Mouse (Mus musculus): ENCODE results near the gene Mcoln3.

The Mcoln3 gene

GRCm38 (mm10) chr3:146174215-146174614 is 57.0 kb downstream of the Mcoln3 start:
- in situ Hi-C loops (cut with MseI, MboI), result loop anchor here in 1 of 2 experiments (10.0 kb wide), 1 partner anchor 219 kb away; no protein-coding TSS in a partner anchor

GRCm38 (mm10) chr3:146177295-146177694 is 60.0 kb downstream of the Mcoln3 start:
- in situ Hi-C loops (cut with MseI, MboI), result loop anchor here (5.0 to 10.0 kb wide), 3 partner anchors 120 to 230 kb away; no protein-coding TSS in a partner anchor

DNA sequence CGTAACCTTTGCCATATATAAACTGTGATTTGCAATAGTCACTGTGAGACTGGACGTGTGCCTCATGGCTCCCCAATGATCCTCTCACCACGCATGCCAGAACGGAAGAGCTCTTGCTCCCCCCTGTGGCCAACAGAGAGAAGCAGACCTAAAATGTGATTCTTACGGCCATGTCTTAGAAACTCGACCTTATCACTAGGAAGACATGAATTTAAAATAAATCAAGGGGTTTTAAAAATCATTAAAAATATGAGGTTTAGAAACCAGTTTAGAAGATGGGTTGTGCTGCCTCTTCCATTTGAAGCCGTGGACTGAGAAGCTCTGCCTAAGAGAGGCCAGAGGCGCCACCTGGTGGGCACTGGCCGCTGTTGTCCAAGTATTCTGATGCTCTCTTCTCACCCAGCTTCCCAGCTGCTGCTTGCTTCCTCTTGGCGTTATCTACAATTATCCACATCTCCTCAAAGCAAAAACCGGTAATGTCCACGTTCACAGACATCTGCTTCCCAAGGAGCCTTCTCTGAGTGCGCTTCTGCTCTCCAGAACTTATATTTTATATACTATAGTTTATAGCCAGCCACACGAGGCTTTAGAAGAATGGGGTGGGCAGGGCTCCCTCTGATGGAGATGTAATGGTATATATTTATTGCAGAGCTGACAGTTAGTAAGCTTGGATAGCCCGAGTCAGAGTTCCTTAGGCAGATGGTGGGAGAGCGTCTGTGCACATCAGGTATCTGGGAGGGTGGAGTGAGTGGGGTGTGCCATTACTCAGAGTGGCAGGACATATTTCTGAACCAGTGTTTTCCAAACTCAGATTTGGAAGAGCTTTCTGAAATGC is 60.7 kb downstream of the Mcoln3 start:
- in situ Hi-C loops (cut with MseI, MboI), result loop anchor here (5.0 to 10.0 kb wide), 3 partner anchors 121 to 231 kb away; no protein-coding TSS in a partner anchor

DNA sequence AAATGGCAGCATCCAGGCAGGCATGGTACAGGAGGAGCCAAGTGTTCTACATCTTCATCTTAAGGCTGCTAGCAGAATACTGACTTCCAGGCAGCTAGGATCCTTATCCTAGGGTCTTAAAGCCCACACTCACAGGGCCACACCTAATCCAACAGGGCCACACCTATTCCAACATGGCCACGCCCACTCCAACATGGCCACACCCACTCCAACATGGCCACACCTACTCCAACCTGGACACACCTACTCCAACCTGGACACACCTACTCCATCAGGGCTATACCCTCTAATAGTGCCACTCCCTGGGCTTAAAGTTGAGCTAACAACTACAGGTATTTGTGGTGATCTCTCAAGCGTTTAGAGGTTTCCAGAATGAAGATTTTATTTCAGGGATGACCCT is 63.1 kb downstream of the Mcoln3 start:
- in situ Hi-C loops (cut with MseI, MboI), result loop anchor here in 1 of 2 experiments (5.0 kb wide), 1 partner anchor 147 kb away; no protein-coding TSS in a partner anchor

GRCm38 (mm10) chr3:146180986-146181385 is 63.7 kb downstream of the Mcoln3 start:
- in situ Hi-C loops (cut with MseI, MboI), result loop anchor here in 1 of 2 experiments (5.0 kb wide), 1 partner anchor 146 kb away; no protein-coding TSS in a partner anchor

DNA sequence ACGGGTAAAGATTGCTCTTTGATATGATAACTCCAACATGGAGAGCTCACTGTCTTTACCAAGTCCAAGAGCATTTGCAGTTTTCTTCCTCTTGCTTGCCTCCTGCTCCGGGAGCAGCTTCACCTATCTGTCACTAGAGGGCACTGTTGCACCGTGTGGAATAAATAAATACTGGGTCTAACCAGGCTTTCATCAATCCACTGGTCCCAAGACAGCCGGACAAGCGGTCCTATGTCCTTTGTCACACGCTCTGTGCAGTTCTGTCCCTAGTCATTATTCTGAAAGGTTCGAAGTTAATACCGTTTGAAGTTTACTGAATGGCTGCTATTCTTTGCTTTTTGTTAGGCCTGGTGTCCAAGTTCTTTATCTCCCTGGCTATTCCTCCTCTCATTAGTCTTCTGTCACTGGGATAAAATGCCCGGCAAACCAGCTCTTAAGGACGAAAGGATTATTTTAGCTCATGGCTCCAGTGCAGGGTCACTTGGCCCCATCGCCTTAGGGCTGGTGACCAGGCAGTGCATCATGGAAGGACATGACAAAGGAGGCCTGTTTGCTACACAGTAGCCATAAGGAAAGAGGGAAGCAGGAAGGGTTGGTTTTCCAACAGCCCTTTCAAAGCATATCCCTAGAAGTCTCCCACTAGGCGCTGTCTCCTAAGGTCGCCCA is 67.9 kb downstream of the Mcoln3 start:
- in situ Hi-C loops (cut with MseI, MboI), result loop anchor here in 1 of 2 experiments (5.0 kb wide), 1 partner anchor 142 kb away; no protein-coding TSS in a partner anchor

DNA sequence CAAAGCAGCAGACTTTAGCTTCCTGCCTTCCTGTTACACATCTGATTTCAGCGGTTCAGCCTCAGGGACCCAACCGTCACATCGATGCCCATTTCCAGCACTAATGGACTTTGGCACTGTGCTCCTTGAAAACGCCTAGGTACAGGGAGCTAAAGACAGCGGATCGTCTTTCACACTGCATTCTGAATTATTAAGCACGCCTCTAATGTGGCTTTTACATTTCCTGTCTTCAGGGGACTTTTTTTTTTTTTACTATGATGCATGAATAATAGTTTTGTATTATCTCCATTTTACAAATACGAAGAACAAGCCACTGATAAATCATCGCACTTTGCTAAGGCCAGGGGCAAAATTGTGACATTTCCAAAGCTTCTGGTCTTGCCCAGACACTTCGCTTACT is 68.8 kb downstream of the Mcoln3 start:
- in situ Hi-C loops (cut with MseI, MboI), result no loop called here

- in situ Hi-C loops (cut with MseI, MboI), result no loop called here
Measured at GRCm38 (mm10) chr3:146189933-146190332, 72.7 kb downstream of the Mcoln3 start.

Data from mouse trophoblast stem cell (cell line).